Mouse (Mus musculus) cerebellum, adult 2 months (tissue): Measurements from ENCODE around the gene Matn4. TPM values are rescaled to one million over a fixed set of nuclear protein-coding genes. Genes with fewer than 3 reads are reported as not detected.

Source experiments
- DNase-seq, 2 experiments: peaks; one replicate each; pipeline ENCODE4 v3.0.0; 2021
- H3K27ac ChIP-seq: fragments of 200-500 bp; 2 replicates; pipeline ENCODE4 v1.5.1; 2012; ENCODE audit warnings: low read length, control low read depth, inconsistent platforms; ENCODE audit not compliant: insufficient read depth
- H3K27me3 ChIP-seq: fragments of 200-500 bp; 2 replicates; pipeline ENCODE4 v1.6.1; 2012; ENCODE audit warnings: inconsistent platforms, mild to moderate bottlenecking, low read length, moderate library complexity; ENCODE audit not compliant: control insufficient read depth, insufficient read depth
- H3K4me1 ChIP-seq: fragments of 200-500 bp; 2 replicates; pipeline ENCODE4 v1.6.1; 2011; ENCODE audit warnings: low read length; ENCODE audit not compliant: control insufficient read depth, insufficient read depth
- H3K4me3 ChIP-seq: fragments of 200-500 bp; replicated peaks from 2 replicates; pipeline ENCODE3; 2011; ENCODE audit warnings: mild to moderate bottlenecking, low read depth, low read length, control low read depth; ENCODE audit not compliant: insufficient read depth
- CTCF ChIP-seq: fragments of 200-500 bp; IDR thresholded peaks from 2 replicates; pipeline ENCODE4 v1.5.1; 2011; ENCODE audit warnings: low read depth, mild to moderate bottlenecking, control low read depth, low read length, moderate library complexity, borderline replicate concordance; ENCODE audit not compliant: insufficient read depth
- POLR2A ChIP-seq: fragments of 200-500 bp; IDR thresholded peaks from 2 replicates; pipeline ENCODE4 v1.6.1; 2011; ENCODE audit warnings: low read length, control low read depth, borderline replicate concordance; ENCODE audit not compliant: insufficient read depth
- WGBS: fragments of 180-500 bp; shearing (Covaris S2); methylation state at CpG from one replicate; pipeline ENCODE4 v1.1.7; 2018; 5-methylcytosine and 5-hydroxymethylcytosine counted together
- polyA plus RNA-seq: library from polyadenylated mRNA; depleted of rRNA; stranded (reverse); fragments of >200 nt; gene quantifications from 2 replicates; pipeline ENCODE4 v1.2.3, GENCODE M21; 2012

Gene Matn4
- polyA plus RNA-seq, 1 experiment = 5.9 TPM

DNA sequence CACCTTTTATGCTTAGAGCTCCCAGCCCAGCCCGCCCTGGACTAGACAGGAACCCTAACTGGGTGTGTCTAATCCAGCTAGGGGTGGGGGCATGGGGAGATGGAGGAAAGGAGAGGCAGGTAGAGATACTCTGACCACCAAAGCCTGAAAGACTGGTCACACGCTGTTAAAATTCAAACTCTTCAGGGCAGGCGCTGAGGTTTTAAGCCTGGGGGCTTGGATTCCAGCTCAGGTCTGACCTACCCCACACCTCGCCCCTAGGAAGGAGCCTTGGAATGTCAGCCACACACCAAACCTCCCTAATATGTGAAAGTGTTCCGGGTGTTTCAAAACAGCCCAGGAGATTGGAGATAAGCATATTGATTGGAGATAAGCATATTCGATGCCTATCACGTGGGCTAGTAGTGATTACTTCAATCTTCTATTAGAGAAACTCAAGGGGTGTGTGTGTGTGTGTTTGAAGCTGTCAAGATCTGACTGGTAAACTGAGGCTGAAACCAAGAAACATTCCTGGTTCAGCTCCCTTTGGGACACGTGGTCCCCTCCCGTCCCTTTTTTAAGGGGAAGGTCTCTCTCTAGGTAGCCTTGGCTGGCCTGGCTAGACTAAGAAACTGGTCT, 28.4 kb upstream of the Matn4 start:
- no peak overlapping the region for H3K4me3 ChIP-seq
- WGBS = 86% methylated on average over 9 of the region's 9 CpGs
- no peak overlapping the region for H3K27ac ChIP-seq
- H3K4me1 ChIP-seq = no peaks in the 10 kb centered on the region
- no peaks in the 10 kb centered on the region for H3K27me3 ChIP-seq
- TF ChIP-seq POLR2A (no peak), CTCF (no peak)
- no peak for DNase-seq

DNA sequence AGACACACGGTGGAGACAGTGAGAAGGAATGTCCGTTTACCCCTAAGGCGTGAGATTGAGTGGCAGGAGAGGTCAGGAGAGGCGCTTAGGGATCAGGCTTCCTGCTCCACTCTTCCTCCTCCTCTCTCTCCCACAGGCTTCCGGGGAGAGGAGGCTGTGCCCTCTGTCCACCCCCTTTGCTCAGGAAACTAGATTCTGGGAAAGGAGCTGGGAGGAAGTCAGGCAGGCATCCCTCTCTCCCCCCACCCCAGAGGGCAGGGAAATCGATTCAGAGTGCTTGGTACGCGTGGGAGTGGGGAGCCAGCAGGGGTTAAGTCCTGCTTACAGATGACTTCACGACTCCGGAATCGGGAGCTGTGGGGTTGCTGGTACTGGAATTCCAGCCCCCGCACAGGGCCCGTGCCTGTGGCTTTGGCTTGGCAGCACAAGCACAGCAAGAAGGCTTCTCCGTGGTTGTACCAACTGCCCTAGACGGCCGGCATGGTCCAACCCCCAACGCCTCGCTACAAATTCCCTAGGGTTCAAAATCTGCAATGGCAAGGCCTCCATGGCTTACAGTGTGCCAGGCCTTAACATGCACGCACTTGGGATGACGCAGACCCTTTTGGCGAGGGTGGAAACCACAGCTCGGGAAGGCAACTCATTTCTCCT, 27.7 kb upstream of the Matn4 start:
- WGBS = 17% methylated on average over 22 of the region's 22 CpGs
- no peak for DNase-seq
- H3K4me3 ChIP-seq = no peak overlapping the region
- H3K27ac ChIP-seq = no peak overlapping the region
- TF ChIP-seq CTCF (no peak), POLR2A (no peak)
- H3K4me1 ChIP-seq = no peaks in the 10 kb centered on the region
- no peaks in the 10 kb centered on the region for H3K27me3 ChIP-seq

DNA sequence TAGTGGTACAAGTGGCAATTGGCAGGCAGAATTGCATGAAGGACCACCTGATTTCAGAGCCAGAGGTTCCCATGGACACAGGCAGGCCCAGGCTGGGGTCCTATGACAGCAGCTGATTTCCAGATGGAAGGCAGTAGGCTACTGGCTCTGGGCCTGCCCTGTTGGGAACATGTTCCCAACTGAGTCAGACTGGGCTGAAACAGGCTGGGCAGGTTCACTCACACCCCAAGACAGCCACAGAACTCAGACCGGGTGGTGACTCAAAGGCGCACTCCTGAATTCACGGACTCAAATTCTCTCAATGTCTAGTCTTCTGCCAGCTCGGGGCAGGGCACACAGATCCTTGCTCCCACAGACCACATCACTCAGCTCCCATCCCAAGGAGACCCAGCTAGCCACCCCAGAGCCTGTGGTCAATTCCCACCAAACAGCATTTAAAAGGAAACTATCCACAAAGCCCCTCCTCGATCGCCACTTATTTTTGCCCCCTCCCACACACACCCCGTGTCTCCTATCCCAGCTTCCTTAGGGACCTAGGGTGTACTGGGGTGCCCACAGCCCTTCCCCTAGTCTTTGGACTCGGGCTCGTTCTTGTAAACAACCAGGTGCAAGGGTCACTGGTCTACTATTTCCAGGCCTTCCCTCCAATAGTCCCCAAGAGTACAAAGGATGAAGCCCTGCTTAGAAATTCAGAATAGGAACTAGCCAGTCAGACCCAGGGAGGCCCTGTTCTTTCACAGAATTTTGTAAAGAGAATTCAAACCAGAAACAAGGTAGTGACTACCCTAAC, 26.9 kb upstream of the Matn4 start:
- no peak overlapping the region for H3K27ac ChIP-seq
- no peak for DNase-seq
- TF ChIP-seq CTCF = no peak
- TF ChIP-seq POLR2A = no peak
- WGBS = 61% methylated on average over 9 of the region's 9 CpGs
- H3K4me3 ChIP-seq = no peak overlapping the region
- H3K4me1 ChIP-seq = no peaks in the 10 kb centered on the region
- no peaks in the 10 kb centered on the region for H3K27me3 ChIP-seq

DNA sequence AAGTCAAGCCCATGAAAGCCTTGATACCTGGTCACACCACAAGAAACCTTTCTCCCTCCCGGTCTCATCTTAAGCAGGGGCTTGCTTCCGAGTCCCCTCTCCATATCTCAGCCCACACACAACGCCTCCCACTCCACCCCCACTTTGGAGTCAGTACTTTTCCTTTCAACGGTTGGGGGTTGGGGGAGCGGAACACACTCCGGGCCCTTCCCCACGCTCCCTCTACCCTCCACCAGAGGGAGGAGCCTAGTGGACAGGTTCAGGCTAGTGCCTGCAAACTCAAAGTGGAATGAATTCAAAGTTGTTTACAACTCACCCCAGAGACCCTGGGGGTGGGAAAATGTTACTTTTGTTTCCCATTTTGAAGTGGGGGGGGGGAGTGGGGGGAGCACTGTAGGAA, 25.7 kb upstream of the Matn4 start:
- no peak for DNase-seq
- Histone ChIP-seq H3K27me3 (no peaks in the 10 kb centered on the region), H3K4me3 (no peak overlapping the region), H3K27ac (no peak overlapping the region), H3K4me1 (no peaks in the 10 kb centered on the region)
- no peak for TF ChIP-seq CTCF
- no peak for TF ChIP-seq POLR2A
- 31% methylated on average over 7 of the region's 7 CpGs for WGBS

DNA sequence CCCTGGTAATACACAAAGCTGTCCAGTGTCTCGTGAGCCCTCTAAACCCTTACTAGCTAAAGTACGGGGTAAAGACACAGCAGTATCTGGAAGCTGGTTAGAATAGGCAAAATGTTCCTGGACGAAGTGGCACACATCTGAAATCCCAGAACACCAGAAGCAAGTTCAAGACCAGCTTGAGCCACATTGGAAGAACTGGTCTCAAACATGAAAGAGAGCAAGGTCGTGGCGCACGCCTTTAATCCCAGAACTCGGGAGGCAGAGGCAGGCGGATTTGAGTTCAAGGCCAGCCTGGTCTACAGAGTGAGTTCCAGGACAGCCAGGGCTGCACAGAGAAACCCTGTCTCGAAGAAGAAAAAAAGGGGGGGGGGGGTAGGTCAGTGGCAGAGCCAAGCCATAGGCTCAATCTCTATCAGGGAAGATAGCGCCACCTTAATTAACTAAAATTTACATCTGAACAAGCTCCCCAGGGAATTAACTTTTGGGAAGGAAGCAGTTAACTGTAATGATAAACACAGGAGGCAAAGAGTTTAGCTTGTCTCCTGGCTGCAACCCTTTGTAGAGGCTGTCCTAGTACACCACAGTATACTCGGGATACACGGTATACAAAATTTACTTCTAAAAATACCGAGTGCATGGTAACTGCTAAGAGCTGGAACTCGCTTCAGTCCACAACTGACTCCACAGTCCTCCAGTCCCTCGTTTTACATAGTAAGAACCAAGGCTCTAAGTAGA, 25.1 kb upstream of the Matn4 start:
- 63% methylated on average over 15 of the region's 15 CpGs for WGBS

DNA sequence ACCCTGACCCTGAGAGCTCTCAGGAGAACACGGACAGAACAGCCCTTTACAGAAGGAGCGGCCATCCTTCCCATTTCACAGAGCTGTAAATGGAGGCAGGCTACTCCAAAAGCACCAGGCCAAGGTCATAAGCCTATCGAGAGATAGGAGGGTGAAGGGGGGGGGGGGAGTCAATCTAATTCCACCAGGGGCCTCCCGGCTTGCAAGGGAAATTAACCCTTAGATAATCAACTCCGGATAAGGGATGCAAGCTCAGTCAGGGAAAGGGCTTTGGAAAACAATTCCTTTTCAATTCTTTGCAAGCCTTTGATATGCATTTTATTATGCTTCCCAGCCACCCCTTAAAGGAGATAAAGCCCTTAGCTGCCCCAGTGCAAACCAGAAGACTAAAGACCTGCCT, 23.5 kb upstream of the Matn4 start:
- 53% methylated on average over 5 of the region's 5 CpGs for WGBS

More for the DNA sequence above, 25.1 kb upstream of the Matn4 start:
- no peak overlapping the region for H3K4me3 ChIP-seq
- no peak for TF ChIP-seq CTCF
- no peak for TF ChIP-seq POLR2A
- no peak overlapping the region for H3K27ac ChIP-seq
- no peaks in the 10 kb centered on the region for H3K27me3 ChIP-seq
- no peak for DNase-seq
- H3K4me1 ChIP-seq = no peaks in the 10 kb centered on the region

DNA sequence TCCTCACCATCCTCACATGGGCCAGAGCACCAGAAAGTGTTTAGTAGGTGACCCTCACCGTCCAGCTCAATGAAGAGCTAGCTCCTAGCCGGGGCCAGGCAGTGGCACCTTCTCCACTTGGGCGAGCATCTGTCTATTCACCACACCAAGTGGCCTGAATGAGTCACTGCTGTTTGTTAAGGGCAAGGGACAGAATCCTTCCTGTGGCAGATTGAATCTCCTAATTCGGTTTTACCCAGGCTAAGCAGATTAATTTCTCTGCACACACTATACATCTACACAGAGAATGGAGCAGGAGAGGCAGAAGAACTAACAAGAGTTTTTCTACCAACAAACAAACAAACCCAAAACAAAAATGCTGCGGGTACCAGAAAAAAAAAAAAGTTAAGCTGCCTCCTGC, 22.0 kb upstream of the Matn4 start:
- Histone ChIP-seq H3K27ac (no peak overlapping the region), H3K4me1 (no peaks in the 10 kb centered on the region), H3K4me3 (no peak overlapping the region), H3K27me3 (no peaks in the 10 kb centered on the region)
- TF ChIP-seq POLR2A = no peak
- TF ChIP-seq CTCF = no peak
- DNase-seq = no peak
- WGBS = 88% methylated on average over 5 of the region's 5 CpGs

More for the DNA sequence above, 23.5 kb upstream of the Matn4 start:
- H3K27ac ChIP-seq = no peak overlapping the region
- no peak overlapping the region for H3K4me3 ChIP-seq
- no peak for TF ChIP-seq POLR2A
- no peak for TF ChIP-seq CTCF
- no peaks in the 10 kb centered on the region for H3K27me3 ChIP-seq
- no peaks in the 10 kb centered on the region for H3K4me1 ChIP-seq
- no peak for DNase-seq
